Mouse (Mus musculus): ENCODE measurements around the gene Fryl. TPM values are rescaled to one million over a fixed set of nuclear protein-coding genes. Genes with fewer than 3 reads are reported as not detected.

Gene Fryl
- polyA plus RNA-seq, 1 experiment = 27.6 TPM

DNA sequence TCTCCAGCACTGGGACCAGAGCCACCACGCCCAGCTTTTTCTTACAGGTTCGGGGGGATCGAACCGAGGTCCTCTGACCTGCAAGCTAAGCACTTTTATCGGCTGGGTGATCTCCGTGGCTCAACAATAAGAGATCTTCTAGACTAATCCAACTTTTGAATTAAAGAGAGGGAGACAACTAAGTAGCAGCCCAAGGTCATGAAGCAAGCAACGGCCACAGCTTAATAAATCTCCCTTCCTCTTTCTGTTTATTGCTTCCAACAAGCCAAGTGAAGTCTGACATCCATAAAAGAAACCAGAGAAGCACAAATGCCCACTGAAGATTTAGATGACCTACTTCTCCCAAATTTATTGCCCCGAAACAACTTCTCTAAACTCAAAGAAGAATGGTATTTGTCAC lies 54.3 kb downstream of the Fryl start:
- TF ChIP-seq GATA1 (IDR thresholded peaks at IDR 0.05; ENCODE audit: borderline replicate concordance, low read length) (no peak), FLI1 (IDR thresholded peaks at IDR 0.05; ENCODE audit: low read length) (no peak)
- H3K4me1 ChIP-seq = peaks cover 51% of the 10 kb centered on the region
- H3K36me3 ChIP-seq (replicated peaks; ENCODE audit: low read length) = peaks cover 48% of the 10 kb centered on the region
- no peaks in the 10 kb centered on the region; the same call in 1 of the 2 replicates for H3K9me3 ChIP-seq
- H3K4me3 ChIP-seq (replicated peaks) = no peak overlapping the region
- H3K27me3 ChIP-seq (replicated peaks) = no peaks in the 10 kb centered on the region

DNA sequence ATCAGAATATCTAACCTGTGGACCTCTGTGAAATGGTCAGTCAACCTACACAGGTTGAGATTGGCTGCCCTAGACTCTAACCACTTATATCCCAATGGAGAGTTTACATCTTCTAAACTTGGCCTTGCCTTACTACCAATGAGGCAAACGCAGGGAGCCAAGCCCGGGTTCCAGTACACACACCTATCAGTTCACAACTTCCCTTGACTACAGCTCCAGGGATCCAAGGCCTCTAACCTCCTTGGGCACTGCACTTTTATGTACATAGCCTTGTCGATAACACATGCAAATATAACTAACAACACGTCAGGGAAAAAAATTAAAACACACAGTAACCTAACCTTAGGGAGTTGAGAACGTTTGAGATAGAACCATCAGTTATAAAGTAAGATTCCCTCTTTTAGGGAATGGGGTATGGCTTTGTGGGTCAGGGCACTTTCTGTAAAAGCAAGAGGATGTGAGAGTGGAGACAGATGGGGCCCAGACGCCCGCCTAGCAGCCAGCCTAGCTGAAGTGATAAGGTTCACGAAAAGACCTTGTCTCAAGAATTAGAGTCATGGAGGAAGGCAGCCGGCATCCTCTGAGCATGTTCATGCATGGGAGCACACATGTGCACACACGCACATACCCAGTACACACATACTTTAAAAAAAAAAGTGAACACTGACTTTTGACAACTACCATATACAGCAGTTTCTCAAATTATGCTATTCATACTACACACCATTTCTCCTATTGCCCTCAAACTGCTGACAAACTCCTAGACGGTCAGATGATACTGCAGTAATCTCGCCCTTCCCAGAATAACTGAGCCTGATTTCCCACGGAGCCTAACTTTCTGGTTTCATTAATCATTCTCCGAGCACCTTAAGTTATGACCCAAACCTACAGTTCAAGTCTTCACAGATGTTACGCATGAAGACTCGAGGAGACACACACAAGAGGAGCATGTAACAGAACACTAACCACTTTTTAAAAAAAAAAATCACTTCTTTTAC lies 55.7 kb downstream of the Fryl start:
- H3K4me1 ChIP-seq = peaks cover 50% of the 10 kb centered on the region
- TF ChIP-seq FLI1 (IDR thresholded peaks at IDR 0.05; ENCODE audit: low read length) (no peak), GATA1 (IDR thresholded peaks at IDR 0.05; ENCODE audit: borderline replicate concordance, low read length) (no peak)
- H3K36me3 ChIP-seq (replicated peaks; ENCODE audit: low read length) = peaks cover 47% of the 10 kb centered on the region
- no peaks in the 10 kb centered on the region; the same call in 1 of the 2 replicates for H3K9me3 ChIP-seq
- no peaks in the 10 kb centered on the region for H3K27me3 ChIP-seq (replicated peaks)
- H3K4me3 ChIP-seq (replicated peaks) = no peak overlapping the region

DNA sequence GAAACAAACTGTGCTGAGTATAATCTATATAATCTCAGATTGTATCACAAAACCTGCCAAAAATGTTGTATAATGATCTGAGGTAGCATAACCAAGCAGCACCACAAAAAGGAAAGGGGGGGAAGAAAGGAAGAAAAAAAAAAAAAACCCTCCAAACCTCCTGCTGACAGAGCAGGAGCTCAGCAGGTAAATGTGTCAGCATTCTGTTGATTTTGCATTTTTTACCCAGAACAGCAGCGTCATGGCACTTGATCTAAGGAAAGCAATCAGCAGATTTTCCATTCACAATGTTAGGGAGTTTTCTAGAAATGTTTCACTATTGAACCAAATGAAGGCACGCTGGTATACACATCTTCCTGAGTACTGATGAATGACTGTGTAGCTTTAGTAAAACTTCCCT lies 56.8 kb downstream of the Fryl start:
- Histone ChIP-seq H3K9me3 (no peaks in the 10 kb centered on the region; the same call in 1 of the 2 replicates), H3K36me3 (replicated peaks; ENCODE audit: low read length) (peaks cover 40% of the 10 kb centered on the region), H3K4me1 (peaks cover 56% of the 10 kb centered on the region), H3K4me3 (replicated peaks) (no peak overlapping the region), H3K27me3 (replicated peaks) (no peaks in the 10 kb centered on the region)
- TF ChIP-seq GATA1 (IDR thresholded peaks at IDR 0.05; ENCODE audit: borderline replicate concordance, low read length) = no peak
- TF ChIP-seq FLI1 (IDR thresholded peaks at IDR 0.05; ENCODE audit: low read length) = no peak

DNA sequence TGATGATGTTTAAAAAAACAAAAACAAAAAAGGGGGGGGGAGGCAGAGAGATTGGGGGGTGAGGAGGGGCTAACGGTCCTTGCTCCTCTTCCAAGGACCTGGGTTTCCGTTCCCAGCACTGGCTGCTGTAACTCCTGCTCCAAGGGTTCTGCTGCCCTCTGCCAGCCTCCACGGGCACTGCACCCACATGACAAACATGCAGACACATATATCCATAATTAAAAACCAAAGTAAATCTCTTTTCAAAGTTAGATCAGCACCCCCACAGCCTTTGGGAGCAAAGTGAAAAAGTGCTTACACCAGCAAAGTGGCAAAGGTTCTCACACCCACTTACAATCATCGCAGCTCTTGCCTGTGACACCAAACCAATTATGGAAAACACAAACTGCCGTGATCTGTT lies 57.7 kb downstream of the Fryl start:
- Histone ChIP-seq H3K36me3 (replicated peaks; ENCODE audit: low read length) (peaks cover 42% of the 10 kb centered on the region), H3K4me1 (peaks cover 62% of the 10 kb centered on the region), H3K27me3 (replicated peaks) (no peaks in the 10 kb centered on the region), H3K9me3 (no peaks in the 10 kb centered on the region; the same call in 1 of the 2 replicates), H3K4me3 (replicated peaks) (no peak overlapping the region)
- no peak for TF ChIP-seq GATA1 (IDR thresholded peaks at IDR 0.05; ENCODE audit: borderline replicate concordance, low read length)
- no peak for TF ChIP-seq FLI1 (IDR thresholded peaks at IDR 0.05; ENCODE audit: low read length)

DNA sequence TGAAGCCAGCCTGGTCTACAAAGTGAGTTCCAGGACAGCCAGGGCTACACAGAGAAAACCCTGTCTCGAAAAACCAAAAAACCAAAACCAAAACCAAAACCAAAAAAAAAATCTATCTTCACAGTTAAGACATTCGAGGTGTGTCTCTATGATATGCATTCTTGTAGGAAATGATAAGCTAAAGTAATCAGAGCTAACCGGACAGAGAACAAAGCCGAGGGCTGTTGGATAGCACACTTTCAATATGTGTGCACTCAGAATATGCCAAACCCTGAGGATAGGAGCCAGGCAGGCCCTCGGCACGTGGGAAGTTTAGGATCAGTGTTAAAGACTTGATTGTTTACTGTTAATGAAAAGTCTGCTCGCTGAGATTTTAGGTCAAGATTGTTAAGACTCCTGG lies 58.6 kb downstream of the Fryl start:
- no peaks in the 10 kb centered on the region for H3K27me3 ChIP-seq (replicated peaks)
- H3K9me3 ChIP-seq = no peaks in the 10 kb centered on the region; the same call in 1 of the 2 replicates
- no peak overlapping the region for H3K4me3 ChIP-seq (replicated peaks)
- no peak for TF ChIP-seq FLI1 (IDR thresholded peaks at IDR 0.05; ENCODE audit: low read length)
- TF ChIP-seq GATA1 (IDR thresholded peaks at IDR 0.05; ENCODE audit: borderline replicate concordance, low read length) = no peak
- H3K4me1 ChIP-seq = peaks cover 70% of the 10 kb centered on the region
- peaks cover 48% of the 10 kb centered on the region for H3K36me3 ChIP-seq (replicated peaks; ENCODE audit: low read length)

DNA sequence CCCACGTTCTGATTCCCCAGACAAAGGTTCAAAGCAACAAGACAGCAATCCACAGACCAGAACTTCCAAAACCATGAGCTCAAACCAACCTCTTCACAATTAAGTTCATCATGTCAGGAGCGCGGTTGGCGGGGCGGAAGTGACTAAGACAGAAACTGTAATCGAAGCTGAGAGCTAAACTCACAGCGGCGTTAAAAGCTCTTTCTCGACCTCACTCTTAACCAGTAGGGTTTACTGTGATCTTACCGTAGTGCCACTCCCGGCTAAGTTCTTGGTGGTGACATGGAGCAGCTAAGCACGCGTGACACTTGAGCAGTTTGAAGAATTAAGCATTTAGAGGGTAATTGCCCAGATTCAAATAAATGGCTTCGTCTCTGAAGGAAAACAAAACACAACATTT lies 61.7 kb downstream of the Fryl start:
- Histone ChIP-seq H3K36me3 (replicated peaks; ENCODE audit: low read length) (peaks cover 58% of the 10 kb centered on the region), H3K4me3 (replicated peaks) (no peak overlapping the region), H3K9me3 (no peaks in the 10 kb centered on the region; the same call in 1 of the 2 replicates), H3K27me3 (replicated peaks) (no peaks in the 10 kb centered on the region), H3K4me1 (peaks cover 68% of the 10 kb centered on the region)
- TF ChIP-seq FLI1 (IDR thresholded peaks at IDR 0.05; ENCODE audit: low read length) = no peak
- TF ChIP-seq GATA1 (IDR thresholded peaks at IDR 0.05; ENCODE audit: borderline replicate concordance, low read length) = no peak

DNA sequence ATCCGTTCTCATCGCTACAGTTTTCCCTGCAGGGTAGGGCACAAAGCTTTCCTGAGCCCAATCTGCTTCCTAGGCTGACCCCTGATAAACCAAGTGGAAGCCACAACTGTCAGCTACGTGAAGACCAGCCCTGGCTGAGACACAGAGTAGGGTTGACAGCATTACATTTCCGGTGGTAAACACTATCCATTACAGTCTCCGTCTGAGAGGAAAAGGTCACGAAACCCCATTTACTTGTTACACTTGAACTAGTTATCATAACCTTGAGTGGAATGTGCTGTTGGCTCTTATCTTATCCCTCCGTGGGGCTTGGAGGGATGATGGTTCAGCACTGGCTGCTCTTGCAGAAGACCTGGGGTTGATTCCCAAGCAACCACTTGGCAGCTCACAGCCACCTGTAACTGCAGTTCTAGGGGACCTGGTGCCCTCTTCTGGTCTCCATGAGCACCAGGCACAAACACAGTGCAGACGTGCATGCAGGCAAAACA lies 62.3 kb downstream of the Fryl start:
- H3K27me3 ChIP-seq (replicated peaks) = no peaks in the 10 kb centered on the region
- TF ChIP-seq FLI1 (IDR thresholded peaks at IDR 0.05; ENCODE audit: low read length) (no peak), GATA1 (IDR thresholded peaks at IDR 0.05; ENCODE audit: borderline replicate concordance, low read length) (no peak)
- H3K4me3 ChIP-seq (replicated peaks) = peak overlapping the region; percentile 64
- H3K4me1 ChIP-seq = peaks cover 71% of the 10 kb centered on the region
- H3K36me3 ChIP-seq (replicated peaks; ENCODE audit: low read length) = peaks cover 62% of the 10 kb centered on the region
- H3K9me3 ChIP-seq = no peaks in the 10 kb centered on the region; the same call in 1 of the 2 replicates

DNA sequence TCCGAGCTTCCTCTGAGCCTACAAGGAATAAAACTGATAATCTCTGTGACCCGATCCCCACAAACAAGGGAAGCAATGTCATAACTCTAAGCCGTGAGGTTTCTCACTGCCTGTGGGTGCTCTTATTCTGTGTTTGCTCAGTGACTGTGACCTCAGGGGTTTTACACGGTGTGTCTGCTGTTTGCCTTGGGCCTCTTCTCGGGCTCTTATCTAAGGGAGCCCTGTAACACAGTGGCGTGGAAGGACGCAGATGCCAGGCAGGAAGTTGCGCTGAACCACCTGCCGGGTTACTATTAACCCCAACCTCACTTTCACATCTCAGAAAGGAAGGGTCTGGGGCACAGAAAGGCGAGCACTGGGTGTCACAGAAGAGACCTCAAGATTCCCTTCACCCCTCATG lies 62.8 kb downstream of the Fryl start:
- peaks cover 76% of the 10 kb centered on the region for H3K4me1 ChIP-seq

DNA sequence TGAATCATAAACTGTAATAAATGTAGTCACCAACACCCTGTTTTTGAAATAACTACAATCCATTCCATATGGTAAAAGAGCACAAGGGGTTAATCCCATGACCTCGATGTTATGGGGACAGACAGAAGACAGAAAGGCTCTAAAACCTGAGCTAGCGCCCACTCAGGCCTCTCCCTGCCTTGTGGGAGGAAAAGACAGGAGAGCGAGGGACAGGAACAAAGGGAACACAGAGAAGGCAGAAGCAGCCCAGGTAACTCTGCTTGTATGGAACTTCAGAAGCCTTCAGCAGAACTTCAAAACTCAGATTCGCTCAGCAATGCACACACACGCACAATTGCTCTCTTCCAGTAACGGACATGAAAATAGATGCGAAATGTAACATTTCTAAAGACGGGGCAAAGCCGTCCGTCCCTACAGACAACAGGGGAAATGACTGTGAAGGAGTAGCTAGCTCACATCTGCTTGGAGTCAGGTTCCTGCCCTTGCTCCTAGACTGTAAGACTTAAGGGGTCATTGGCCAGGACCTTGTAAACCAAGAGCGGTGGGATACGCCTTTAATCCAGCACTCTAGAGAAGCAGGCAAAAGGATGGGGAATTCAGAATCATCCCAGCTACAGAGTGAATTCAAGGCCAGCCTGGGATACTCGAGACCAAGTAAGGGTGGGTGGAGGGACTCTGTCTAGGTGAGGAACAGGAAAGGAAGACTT lies 63.4 kb downstream of the Fryl start:
- TF ChIP-seq GATA1 (IDR thresholded peaks at IDR 0.05; ENCODE audit: borderline replicate concordance, low read length) (no peak), FLI1 (IDR thresholded peaks at IDR 0.05; ENCODE audit: low read length) (no peak)
- Histone ChIP-seq H3K4me3 (replicated peaks) (peak overlapping the region; percentile 64), H3K4me1 (peaks cover 81% of the 10 kb centered on the region), H3K36me3 (replicated peaks; ENCODE audit: low read length) (peaks cover 64% of the 10 kb centered on the region), H3K27me3 (replicated peaks) (no peaks in the 10 kb centered on the region), H3K9me3 (no peaks in the 10 kb centered on the region)

More for the DNA sequence above, 62.8 kb downstream of the Fryl start:
- H3K36me3 ChIP-seq (replicated peaks; ENCODE audit: low read length) = peaks cover 62% of the 10 kb centered on the region
- peak overlapping the region; percentile 64 for H3K4me3 ChIP-seq (replicated peaks)
- no peaks in the 10 kb centered on the region for H3K27me3 ChIP-seq (replicated peaks)
- TF ChIP-seq FLI1 (IDR thresholded peaks at IDR 0.05; ENCODE audit: low read length) (no peak), GATA1 (IDR thresholded peaks at IDR 0.05; ENCODE audit: borderline replicate concordance, low read length) (no peak)
- no peaks in the 10 kb centered on the region; the same call in 1 of the 2 replicates for H3K9me3 ChIP-seq
